Mouse (Mus musculus): ENCODE data around the gene Olfr309.

DNA sequence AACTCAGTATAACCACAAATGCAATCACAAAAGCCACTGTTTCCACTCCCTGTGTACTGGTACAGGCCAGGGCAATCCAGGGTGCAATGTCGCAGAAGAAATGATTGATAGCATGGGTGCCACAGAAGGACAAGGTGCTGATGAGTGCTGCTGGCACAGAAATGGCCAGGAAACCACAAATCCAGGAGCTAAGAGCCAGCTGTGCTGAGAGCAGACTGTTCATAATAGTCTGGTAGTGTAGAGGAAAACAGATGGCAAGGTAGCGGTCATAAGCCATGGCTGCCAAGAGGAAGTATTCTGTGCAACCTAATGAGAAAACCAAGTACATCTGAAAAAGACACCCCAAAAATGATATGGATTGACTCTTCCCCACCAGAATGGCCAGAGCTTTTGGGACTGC lies 7.8 kb upstream of the Olfr309 start:
- TF ChIP-seq CTCF (IDR thresholded peaks at IDR 0.05; ENCODE audit: borderline replicate concordance, insufficient read depth, low read length): no peak
- TF ChIP-seq POLR2A (IDR thresholded peaks at IDR 0.05; ENCODE audit: low read depth, low read length): no peak

Measured in embryonic fibroblast, embryonic 13.5 days (primary cell).